16 mouse cellular contexts compared by ENCODE assay signal in the genomic region with DNA sequence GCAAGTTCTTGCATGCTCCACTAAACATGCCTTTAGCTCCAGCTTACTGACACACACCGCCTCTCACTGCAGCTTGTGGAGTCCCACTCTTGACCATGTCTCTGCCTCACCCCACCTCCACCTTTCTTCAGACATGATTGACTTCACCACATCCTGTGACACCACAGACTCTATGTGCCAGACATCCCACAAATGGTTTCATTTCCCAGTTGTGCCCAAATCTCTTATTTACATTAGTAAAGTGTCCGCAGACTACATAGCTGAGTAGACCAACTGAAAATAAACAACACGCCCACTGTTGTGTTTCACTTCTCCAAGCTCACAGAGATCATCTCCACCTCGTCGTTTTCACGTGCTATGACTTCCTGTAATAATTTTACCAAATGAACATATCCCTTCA. TPM values are rescaled to one million over a fixed set of nuclear protein-coding genes. Genes with fewer than 3 reads are reported as not detected.
DNase-seq lines count a peak whose midpoint lies in the region; ATAC-seq and TF ChIP-seq lines count a peak whose summit lies in the region.
"Had no signal": no experiment of that assay in that cellular context is flagged by ENCODE, and none has a peak within 500 bp of the region (broad histone marks: within the 10 kb centered on the region; RNA-seq: fewer than 3 reads in every experiment).

No protein-coding gene starts in this region.

- intact Hi-C loops in gastrocnemius, postnatal 36 days (cut with DNase I): no loop called here

- H3K27ac ChIP-seq in layer of hippocampus, adult 2 months: no peak overlapping the region
- H3K27ac ChIP-seq: embryonic facial prominence, embryonic 15.5 days; hindbrain, postnatal 0 days; limb, embryonic 12.5 days; macrophage; midbrain, embryonic 15.5 days had no signal

- no peak overlapping the region for H3K4me3 ChIP-seq in layer of hippocampus, adult 2 months
- H3K4me3 ChIP-seq: embryonic facial prominence, embryonic 15.5 days; limb, embryonic 12.5 days; midbrain, embryonic 15.5 days had no signal

- no peak for TF ChIP-seq CTCF in layer of hippocampus, adult 2 months (conservative IDR thresholded peaks at IDR 0.05)

- peak; percentile 97 to 100 for ATAC-seq in hematopoietic stem cell, adult 5-6 weeks (replicated peaks in 1 of 2; ENCODE audit: insufficient read depth in 1 of 2, low FRiP score in 2 of 2, low TSS enrichment in 1 of 2, low read depth in 1 of 2, poor library complexity in 2 of 2, severe bottlenecking in 2 of 2)
- ATAC-seq in neutrophil, adult 5-6 weeks (ENCODE audit: extremely low read depth, insufficient number of reproducible peaks, low FRiP score, poor library complexity, severe bottlenecking): peak; percentile 99
- ATAC-seq: hindbrain, postnatal 0 days; midbrain, embryonic 15.5 days had no signal

- peak; percentile 13 for DNase-seq in layer of hippocampus, adult 11-12 months (ENCODE audit: low spot score)
- DNase-seq in layer of hippocampus, adult 2 months (ENCODE audit: low spot score in 2 of 2): no peak
- DNase-seq in B cell, adult 2 months: peak; percentile 79 to 83
- no peak for DNase-seq in right cerebral cortex, postnatal 4 days
- DNase-seq in gastrocnemius, postnatal 36 days: no peak
- no peak for DNase-seq in heart, adult 11 months
- DNase-seq: cerebellum, adult 8-10 months; gastrocnemius, postnatal 25 days; kidney, adult 9 months had no signal

RNA-seq across cellular contexts. Expression of gene Cenpe, which starts 20.5 kb away (rescaled TPM):
- total RNA-seq in layer of hippocampus, adult 2 months (2021): 1 to 10 TPM; 1.3 to 3.1 TPM
- 46.9 and 57.7 TPM in 2 replicates for total RNA-seq in hematopoietic stem cell, adult 5-6 weeks (2017)
- 1.0 and 1.6 TPM in 2 replicates for total RNA-seq in neutrophil, adult 5-6 weeks (2017)
- under 1 TPM; 0.27 to 0.43 TPM for total RNA-seq in gastrocnemius, postnatal 36 days (2021)

Comparison
In these comparisons a context has a peak if more than half of its experiments do, and no peak if none do; other contexts are left out.
1. DNase-seq: peak in layer of hippocampus, adult 11-12 months (single experiment) and B cell, adult 2 months (2 of 2); none in layer of hippocampus, adult 2 months (0 of 2), right cerebral cortex, postnatal 4 days (single experiment), gastrocnemius, postnatal 36 days (0 of 2) and heart, adult 11 months (single experiment).
2. RNA of gene Cenpe, which starts 20.5 kb away (total RNA-seq): 46.9 to 57.7 TPM in hematopoietic stem cell, adult 5-6 weeks; 1.3 to 3.1 TPM in layer of hippocampus, adult 2 months, 1.0 to 1.6 TPM in neutrophil, adult 5-6 weeks and 0.27 to 0.43 TPM in gastrocnemius, postnatal 36 days; every median in the first group is over 10 times any median in the second.